Mouse (Mus musculus): ENCODE measurements around the gene Map2k6.

DNA sequence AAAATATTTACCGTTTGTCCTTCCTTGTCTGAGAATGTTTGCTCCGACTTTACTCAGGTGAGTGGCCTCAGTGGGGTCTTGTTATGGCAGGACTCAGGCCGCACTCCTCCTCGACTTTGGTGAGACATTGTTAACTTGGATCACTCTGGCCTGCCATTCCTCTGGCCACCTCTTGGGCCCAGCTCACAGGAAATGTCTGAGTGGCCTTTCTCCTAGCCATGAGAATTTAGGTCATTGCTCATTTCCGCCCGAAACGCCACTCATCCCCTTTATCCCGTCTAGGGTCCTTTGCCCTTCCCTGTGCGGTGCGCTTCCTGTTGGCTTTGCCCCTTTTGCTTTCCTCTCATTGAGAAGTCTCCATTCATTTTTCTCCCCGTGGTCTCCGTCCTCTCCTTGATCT is 10.2 kb downstream of the Map2k6 start:
- TF ChIP-seq POLR2A (IDR thresholded peaks at IDR 0.05; ENCODE audit: insufficient read length, low read depth) (no peak), USF1 (IDR thresholded peaks at IDR 0.05; ENCODE audit: low read depth) (no peak), MAX (IDR thresholded peaks at IDR 0.05; ENCODE audit: low read depth) (no peak), TCF12 (IDR thresholded peaks at IDR 0.05; ENCODE audit: insufficient read depth, poor library complexity, severe bottlenecking) (no peak), REST (IDR thresholded peaks at IDR 0.05; ENCODE audit: insufficient read depth, insufficient read length) (no peak), MYOG (IDR thresholded peaks at IDR 0.05; ENCODE audit: control insufficient read depth in 1 of 3, insufficient read depth in 1 of 3, insufficient read length in 2 of 3, low read depth in 2 of 3) (no peak), CEBPB (IDR thresholded peaks at IDR 0.05; ENCODE audit: insufficient read depth, poor library complexity, severe bottlenecking) (no peak), MYOD1 (IDR thresholded peaks at IDR 0.05; ENCODE audit: control insufficient read depth in 1 of 3, insufficient read length in 2 of 3, low read depth in 2 of 3) (no peak), POLR2AphosphoS2 (IDR thresholded peaks at IDR 0.05; ENCODE audit: insufficient read length, low read depth) (no peak), E2F4 (IDR thresholded peaks at IDR 0.05; ENCODE audit: insufficient read depth) (no peak), TCF3 (IDR thresholded peaks at IDR 0.05; ENCODE audit: insufficient read length, low read depth) (no peak), SRF (IDR thresholded peaks at IDR 0.05; ENCODE audit: control insufficient read depth, insufficient read length, low read depth) (no peak)
